Mouse (Mus musculus) stomach, postnatal 0 days (tissue): ENCODE results near the gene Uggt2.

Source experiments
- CTCF ChIP-seq: IDR thresholded peaks from 2 replicates; pipeline ENCODE4 v1.5.1; 2016; ENCODE audit warnings: antibody characterized with exemption, low read depth, mild to moderate bottlenecking, moderate library complexity
- EP300 ChIP-seq: optimal IDR thresholded peaks from 2 replicates; pipeline ENCODE3; 2016; ENCODE audit warnings: antibody characterized with exemption

DNA sequence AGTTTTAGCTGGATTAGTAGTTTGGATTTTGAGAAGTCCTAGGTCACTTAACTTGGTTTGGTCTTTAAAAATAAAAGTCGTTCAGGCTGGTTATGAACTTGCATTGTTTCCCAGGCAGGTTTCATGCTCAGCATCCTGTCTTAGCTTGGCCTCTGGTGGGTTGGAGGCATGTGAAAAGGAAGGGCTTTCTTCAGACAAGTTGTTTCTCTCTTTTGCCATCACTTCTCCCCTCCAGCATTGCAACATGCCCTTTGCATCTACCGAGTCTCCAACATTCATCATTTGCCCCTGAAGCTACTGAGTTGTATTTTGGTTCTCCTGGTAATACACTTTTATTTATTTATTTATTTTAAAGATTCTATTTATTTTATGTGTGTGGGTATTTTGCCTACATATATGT lies 154.5 kb downstream of the Uggt2 start:
- no peak for TF ChIP-seq CTCF
- no peak for TF ChIP-seq EP300
